Mouse (Mus musculus) heart, postnatal 0 days (tissue): ENCODE data around the gene Pdpn. TPM values are rescaled to one million over a fixed set of nuclear protein-coding genes. Genes with fewer than 3 reads are reported as not detected.
A peak's percentile ranks its signal among the peaks of the same experiment; 100 is the strongest.

Experiments
- ATAC-seq: fragments of 200-750 bp; cut with Nextera tagmentation; 2 replicates; pipeline ENCODE4 v1.8.0; 2017; ENCODE audit warnings: low read depth, moderate number of reproducible peaks, moderate library complexity; ENCODE audit not compliant: insufficient read depth
- DNase-seq: peaks from one replicate; pipeline ENCODE4 v3.0.0-alpha.2; 2016; ENCODE audit warnings: low spot score
- H3K27ac ChIP-seq: fragments of 300-500 bp; sonication (generic); 2 replicates; pipeline ENCODE4 v1.5.1; 2014; ENCODE audit warnings: low read depth, mild to moderate bottlenecking
- H3K27me3 ChIP-seq: fragments of 300-500 bp; sonication (generic); 2 replicates; pipeline ENCODE4 v1.6.1; 2014; ENCODE audit warnings: low read length, mixed read lengths; ENCODE audit not compliant: control insufficient read depth, insufficient read depth
- H3K36me3 ChIP-seq: fragments of 300-500 bp; sonication (generic); replicated peaks from 2 replicates; pipeline ENCODE4 v1.6.1; 2014; ENCODE audit warnings: low read length, mixed read lengths; ENCODE audit not compliant: control insufficient read depth, insufficient read depth
- H3K4me1 ChIP-seq: fragments of 300-500 bp; sonication (generic); 2 replicates; pipeline ENCODE4 v1.6.1; 2014; ENCODE audit warnings: antibody characterized with exemption; ENCODE audit not compliant: control insufficient read depth, insufficient read depth
- H3K4me2 ChIP-seq: fragments of 300-500 bp; sonication (generic); 2 replicates; pipeline ENCODE4 v1.6.1; 2014; ENCODE audit warnings: low read depth, mild to moderate bottlenecking, low read length, moderate library complexity
- H3K4me3 ChIP-seq: fragments of 300-500 bp; sonication (generic); 2 replicates; pipeline ENCODE4 v1.5.1; 2014; ENCODE audit warnings: low read depth, low read length
- H3K9ac ChIP-seq: fragments of 300-500 bp; sonication (generic); replicated peaks from 2 replicates; pipeline ENCODE4 v1.6.1; 2014; ENCODE audit warnings: low read depth, low read length, mixed read lengths
- H3K9me3 ChIP-seq: fragments of 300-500 bp; sonication (generic); replicated peaks from 2 replicates; pipeline ENCODE4 v1.6.1; 2016; ENCODE audit warnings: low read length; ENCODE audit not compliant: control insufficient read depth
- CTCF ChIP-seq: IDR thresholded peaks from 2 replicates; pipeline ENCODE4 v1.5.1; 2016; ENCODE audit warnings: antibody characterized with exemption, control low read depth, low read depth
- EP300 ChIP-seq: IDR thresholded peaks from 2 replicates; pipeline ENCODE4 v1.6.1; 2016; ENCODE audit warnings: antibody characterized with exemption, low read depth
- WGBS: fragments of 180-500 bp; shearing (Covaris S2); extraction: QIAGEN DNeasy Blood & Tissue Kit; methylation state at CpG from one replicate; pipeline ENCODE4 v1.1.7; 2014; 5-methylcytosine and 5-hydroxymethylcytosine counted together
- polyA plus RNA-seq: library from polyadenylated mRNA; unstranded; fragments of >200 nt; fragmentation: Nextera tagmentation; extraction: Ambion mirVana; gene quantifications from 2 replicates; pipeline ENCODE4 v1.2.1, GENCODE M21; 2015
- total RNA-seq: library from RNA; depleted of rRNA; stranded (reverse); fragments of >200 nt; gene quantifications from 2 replicates; pipeline ENCODE4 v1.2.3, GENCODE M21; 2014; ENCODE audit warnings: low replicate concordance

Gene Pdpn
- total and polyA plus RNA-seq, 2 experiments from 2014 or later: 6.8 to 13.6 TPM

DNA sequence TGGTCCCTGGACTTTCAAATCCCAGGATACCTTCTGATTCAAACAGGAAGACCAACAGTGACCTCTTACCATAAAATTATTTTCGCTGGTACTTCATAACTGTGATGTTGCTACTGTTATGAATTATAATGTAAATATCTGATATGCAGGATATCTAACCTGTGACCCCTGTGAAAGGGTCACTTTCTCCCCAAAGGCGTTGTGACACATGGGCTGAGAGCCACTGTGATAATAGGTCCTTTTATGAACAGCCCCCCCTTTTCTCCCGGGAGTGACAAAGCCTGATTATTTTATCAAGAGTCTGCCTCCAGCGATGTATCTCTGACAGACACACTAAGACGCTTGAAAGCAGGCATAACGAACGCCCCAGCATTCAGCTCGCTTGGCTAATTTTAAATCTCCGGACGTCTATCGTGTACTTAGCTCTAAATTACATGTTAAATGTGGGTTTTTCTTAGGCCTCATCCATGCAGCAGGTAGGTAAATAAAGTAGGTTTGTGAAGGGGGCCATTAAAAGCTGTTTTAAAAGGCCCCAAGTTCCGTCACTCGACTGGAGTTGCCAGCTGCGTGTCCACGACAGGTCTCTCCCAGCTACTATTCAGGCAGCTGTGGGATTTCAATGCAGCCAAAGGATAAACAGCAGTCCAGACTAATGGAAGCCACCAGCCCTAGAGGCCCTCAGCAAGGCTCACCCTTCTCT lies 25.7 kb upstream of the Pdpn start:
- TF ChIP-seq EP300 (no peak), CTCF (no peak)
- Histone ChIP-seq H3K9ac (0 out of 2 replicates have a peak overlapping the region, but pooled peaks have one; percentile 9), H3K4me3 (peak overlapping the region; percentile 40), H3K4me1 (no peaks in the 10 kb centered on the region), H3K27me3 (no peaks in the 10 kb centered on the region), H3K36me3 (no peaks in the 10 kb centered on the region), H3K4me2 (peak overlapping the region; percentile 61), H3K9me3 (no peaks in the 10 kb centered on the region), H3K27ac (no peak overlapping the region)
- WGBS: 16% methylated on average over 15 of the region's 15 CpGs
- ATAC-seq (no peak), DNase-seq (no peak)

DNA sequence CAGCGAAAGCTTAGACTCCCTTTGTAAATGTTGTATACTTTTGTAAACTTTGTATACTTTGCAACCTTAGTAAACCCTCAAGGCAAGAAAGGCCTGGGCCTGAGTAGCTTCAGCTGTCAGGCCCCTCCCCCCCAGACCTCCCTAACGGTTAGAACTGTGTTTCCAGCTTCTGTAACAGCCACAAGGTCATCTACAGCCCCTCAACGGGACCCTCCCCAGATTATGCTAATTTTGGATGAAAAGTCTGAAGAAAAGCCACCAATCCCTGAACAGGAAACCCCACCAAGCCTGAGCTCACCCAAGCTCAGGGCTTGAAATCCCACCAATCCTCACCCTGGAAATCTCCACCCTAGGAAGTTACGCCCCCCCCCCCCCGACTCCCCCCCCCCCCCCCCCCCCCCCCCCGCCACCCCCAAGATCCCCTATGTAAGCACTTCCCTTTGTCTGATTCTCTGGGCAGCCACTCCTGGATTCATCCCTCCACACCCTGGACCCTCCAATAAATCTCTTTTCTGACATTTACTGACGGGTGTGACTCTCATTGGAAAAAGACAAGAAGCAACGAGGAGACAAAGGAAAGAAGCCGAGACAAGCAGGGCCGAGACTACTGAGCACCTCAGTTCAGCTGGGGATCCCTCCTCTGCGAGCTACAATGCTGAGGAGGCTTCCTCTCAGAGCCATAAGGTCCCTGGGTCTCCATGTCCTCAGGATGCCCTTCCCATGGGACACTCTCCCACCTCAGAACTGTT lies 25.0 kb upstream of the Pdpn start:
- H3K4me2 ChIP-seq: no peak overlapping the region; the same call in 1 of the 2 replicates
- ATAC-seq (no peak), DNase-seq (no peak)
- TF ChIP-seq CTCF (no peak), EP300 (no peak)
- H3K9me3 ChIP-seq: no peaks in the 10 kb centered on the region
- H3K9ac ChIP-seq: no peak overlapping the region
- WGBS: 32% methylated on average over 8 of the region's 11 CpGs
- no peaks in the 10 kb centered on the region for H3K4me1 ChIP-seq
- H3K4me3 ChIP-seq: 0 out of 2 replicates have a peak overlapping the region, but pooled peaks have one; percentile 40
- no peak overlapping the region for H3K27ac ChIP-seq
- no peaks in the 10 kb centered on the region for H3K27me3 ChIP-seq
- no peaks in the 10 kb centered on the region for H3K36me3 ChIP-seq

DNA sequence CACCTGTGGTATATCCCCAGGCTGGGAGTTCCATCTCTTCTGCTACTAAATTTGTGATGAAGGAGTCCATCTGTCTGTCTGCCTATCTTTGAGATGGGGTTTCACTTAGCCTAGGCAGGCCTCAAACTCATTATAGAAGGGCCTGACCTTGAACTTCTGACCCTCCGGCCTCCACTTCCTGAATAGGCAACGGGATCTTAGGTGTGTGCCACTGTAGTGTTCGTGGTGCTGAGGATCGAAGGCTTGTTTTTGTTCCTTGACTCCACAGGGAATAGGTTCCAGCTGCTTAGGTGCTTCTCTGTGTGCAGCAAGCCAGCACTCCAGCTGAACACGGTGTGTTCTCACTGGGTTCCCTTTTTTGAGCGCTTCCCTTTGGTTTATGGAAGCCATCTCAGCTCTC lies 13.9 kb upstream of the Pdpn start:
- no peak for ATAC-seq
- 73% methylated on average over 6 of the region's 6 CpGs for WGBS

DNA sequence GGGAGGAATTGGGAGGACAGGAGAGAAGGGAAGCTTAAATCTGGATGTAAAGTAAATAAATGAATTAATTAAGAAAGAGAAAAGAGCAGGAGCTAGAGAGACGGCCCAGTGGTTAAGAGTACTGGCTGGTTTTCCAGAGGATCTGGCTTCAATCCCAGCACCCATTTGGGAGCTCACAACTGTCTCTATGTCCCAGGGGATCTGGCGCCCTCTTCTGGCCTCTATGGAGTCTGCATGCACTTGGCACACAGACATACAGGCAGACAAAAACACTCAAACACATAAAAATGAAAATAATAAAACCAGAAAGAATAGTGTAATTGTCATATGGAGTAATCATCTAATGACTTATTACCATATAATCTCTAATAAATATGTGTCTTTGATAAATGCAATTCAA lies 12.0 kb upstream of the Pdpn start:
- Histone ChIP-seq H3K4me2 (no peak overlapping the region), H3K36me3 (no peaks in the 10 kb centered on the region), H3K9ac (no peak overlapping the region), H3K4me3 (no peak overlapping the region), H3K9me3 (no peaks in the 10 kb centered on the region), H3K27ac (no peak overlapping the region), H3K27me3 (no peaks in the 10 kb centered on the region), H3K4me1 (no peaks in the 10 kb centered on the region)
- 49% methylated on average over 2 of the region's 2 CpGs for WGBS
- TF ChIP-seq EP300 (no peak), CTCF (peak; percentile 22)
- DNase-seq (no peak), ATAC-seq (no peak)

More for the DNA sequence above, 13.9 kb upstream of the Pdpn start:
- Histone ChIP-seq H3K9me3 (no peaks in the 10 kb centered on the region), H3K36me3 (no peaks in the 10 kb centered on the region), H3K27ac (no peak overlapping the region), H3K4me1 (no peaks in the 10 kb centered on the region), H3K9ac (no peak overlapping the region), H3K27me3 (no peaks in the 10 kb centered on the region), H3K4me3 (no peak overlapping the region), H3K4me2 (no peak overlapping the region)
- TF ChIP-seq CTCF (no peak), EP300 (no peak)
- no peak for DNase-seq

DNA sequence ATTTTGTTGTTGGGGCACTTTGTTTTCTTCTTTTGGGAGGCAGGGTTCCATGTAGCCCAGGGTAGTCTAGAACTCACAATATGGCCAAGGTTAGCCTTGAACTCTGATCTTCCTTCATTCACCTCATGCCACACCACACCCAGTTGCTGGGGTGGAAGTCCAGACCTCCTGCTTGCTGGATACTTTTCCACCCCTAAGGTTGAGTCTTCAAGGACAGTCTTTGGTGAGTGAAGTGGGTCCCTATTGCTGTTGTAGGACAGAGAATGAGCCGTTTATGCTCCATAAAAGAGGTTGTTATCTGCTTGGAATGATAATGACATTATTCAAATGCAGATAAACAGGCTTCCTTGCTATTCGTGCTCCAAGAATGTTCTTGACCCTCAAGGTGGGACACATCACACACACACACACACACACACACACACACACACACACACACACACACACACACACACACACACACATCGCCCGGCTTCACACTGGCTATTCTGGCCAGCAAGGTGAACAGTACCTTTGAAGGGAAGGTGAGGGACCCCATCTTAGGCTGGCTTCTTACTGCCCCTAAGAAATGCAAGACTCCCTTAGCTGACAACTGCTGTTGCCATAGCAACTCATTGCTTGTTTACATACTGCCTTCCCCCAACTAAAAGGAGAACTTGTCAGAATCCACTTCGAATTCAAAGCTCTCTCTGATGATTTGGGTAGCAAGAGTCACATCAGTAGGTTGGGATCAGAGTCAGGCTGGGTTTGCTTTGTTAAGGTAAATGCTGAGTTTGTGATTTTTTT lies 6.8 kb upstream of the Pdpn start:
- H3K9me3 ChIP-seq: no peaks in the 10 kb centered on the region
- 51% methylated on average over 5 of the region's 5 CpGs for whole genome bisulfite sequencing
- no peak for ATAC-seq
- no peak overlapping the region for H3K4me3 ChIP-seq
- no peaks in the 10 kb centered on the region for H3K36me3 ChIP-seq
- DNase-seq: no peak
- TF ChIP-seq EP300 (no peak), CTCF (no peak)
- H3K27me3 ChIP-seq: no peaks in the 10 kb centered on the region
- no peak overlapping the region for H3K9ac ChIP-seq
- no peak overlapping the region for H3K4me2 ChIP-seq
- H3K27ac ChIP-seq: no peak overlapping the region
- H3K4me1 ChIP-seq: no peaks in the 10 kb centered on the region
